Comparison of ENCODE assay signal across 20 mouse cellular contexts in genomic region chr7:99680771-99681170, GRCm38 (mm10). TPM values are rescaled to one million over a fixed set of nuclear protein-coding genes. Genes with fewer than 3 reads are reported as not detected.
DNase-seq lines count a peak whose midpoint lies in the region; ATAC-seq and TF ChIP-seq lines count a peak whose summit lies in the region.
"Had no signal": no experiment of that assay in that cellular context is flagged by ENCODE, and none has a peak within 500 bp of the region (broad histone marks: within the 10 kb centered on the region; RNA-seq: fewer than 3 reads in every experiment).

No protein-coding gene starts in this region.

- H3K27me3 ChIP-seq in heart, embryonic 12.5 days (replicated peaks), result peaks cover 15% of the 10 kb centered on the region
- no peaks in the 10 kb centered on the region for H3K27me3 ChIP-seq in intestine, postnatal 0 days (replicated peaks; ENCODE audit: control insufficient read depth, insufficient read depth, low read length)
- H3K27me3 ChIP-seq: kidney, embryonic 15.5 days; lung, embryonic 15.5 days; midbrain, embryonic 12.5 days had no signal

- H3K4me3 ChIP-seq in layer of hippocampus, adult 2 months, result no peak overlapping the region
- no peak overlapping the region for H3K4me3 ChIP-seq in brown adipose tissue, adult 24 weeks (ENCODE audit: insufficient read depth, low read depth, low read length)
- no peak overlapping the region for H3K4me3 ChIP-seq in heart, embryonic 12.5 days
- no peak overlapping the region for H3K4me3 ChIP-seq in intestine, postnatal 0 days (ENCODE audit: low read depth, low read length)
- H3K4me3 ChIP-seq: erythroblast, embryonic 14.5 days; kidney, embryonic 15.5 days; limb, embryonic 10.5 days; lung, embryonic 15.5 days; midbrain, embryonic 12.5 days had no signal

- WGBS in heart, embryonic 12.5 days, result 34% methylated on average over 5 of the region's 5 CpGs
- 60% methylated on average over 5 of the region's 5 CpGs for WGBS in intestine, postnatal 0 days

- no peak overlapping the region for H3K9ac ChIP-seq in heart, embryonic 12.5 days
- H3K9ac ChIP-seq in intestine, postnatal 0 days (ENCODE audit: low read depth, low read length), result no peak overlapping the region
- H3K9ac ChIP-seq: hindbrain, embryonic 14.5 days; kidney, embryonic 15.5 days; lung, embryonic 15.5 days; midbrain, embryonic 12.5 days had no signal

- no peak for TF ChIP-seq CTCF in layer of hippocampus, adult 2 months (conservative IDR thresholded peaks at IDR 0.05)
- TF ChIP-seq CTCF in intestine, postnatal 0 days (IDR thresholded peaks at IDR 0.05; ENCODE audit: low read depth), result no peak

- H3K27ac ChIP-seq in layer of hippocampus, adult 2 months, result 0 out of 2 replicates have a peak overlapping the region, but pooled peaks have one; percentile 57
- peak overlapping the region; percentile 90 for H3K27ac ChIP-seq in brown adipose tissue, adult 24 weeks (replicated peaks; ENCODE audit: low read depth, low read length)
- 0 out of 2 replicates have a peak overlapping the region, but pooled peaks have one; percentile 41 for H3K27ac ChIP-seq in heart, embryonic 12.5 days (ENCODE audit: poor library complexity, severe bottlenecking)
- peak overlapping the region; percentile 35; the same call in 1 of the 2 replicates for H3K27ac ChIP-seq in intestine, postnatal 0 days (ENCODE audit: low read depth, low read length)
- H3K27ac ChIP-seq: hindbrain, embryonic 14.5 days; kidney, embryonic 15.5 days; limb, embryonic 10.5 days; lung, embryonic 15.5 days; midbrain, embryonic 12.5 days had no signal

- H3K4me1 ChIP-seq in brown adipose tissue, adult 24 weeks (ENCODE audit: control insufficient read depth, insufficient read depth, insufficient read length, low read length), result peaks cover 14% of the 10 kb centered on the region
- H3K4me1 ChIP-seq in heart, embryonic 12.5 days (replicated peaks), result peaks cover 13% of the 10 kb centered on the region
- 0 out of 2 replicates have a peak, but pooled peaks cover 4% of the 10 kb centered on the region for H3K4me1 ChIP-seq in intestine, postnatal 0 days (replicated peaks; ENCODE audit: control insufficient read depth, insufficient read depth, low read length)
- H3K4me1 ChIP-seq: kidney, embryonic 15.5 days; lung, embryonic 15.5 days; midbrain, embryonic 12.5 days had no signal

- ATAC-seq in heart, embryonic 12.5 days (ENCODE audit: insufficient number of reproducible peaks, low FRiP score), result peak; percentile 63
- peak; percentile 83 for ATAC-seq in intestine, postnatal 0 days
- no peak for ATAC-seq in erythroblast, adult 5-6 weeks (replicated peaks; ENCODE audit: low FRiP score, poor library complexity, severe bottlenecking)

- H3K36me3 ChIP-seq in heart, embryonic 12.5 days, result no peaks in the 10 kb centered on the region
- H3K36me3 ChIP-seq in intestine, postnatal 0 days (ENCODE audit: control insufficient read depth, insufficient read depth), result no peaks in the 10 kb centered on the region
- H3K36me3 ChIP-seq: kidney, embryonic 15.5 days; limb, embryonic 10.5 days; lung, embryonic 15.5 days; midbrain, embryonic 12.5 days had no signal

- no peak for DNase-seq in layer of hippocampus, adult 2 months (ENCODE audit: low spot score in 2 of 2)
- DNase-seq in layer of hippocampus, adult 8-10 months (ENCODE audit: low spot score in 2 of 2), result no peak
- DNase-seq in left cerebral cortex, adult 18-20 months (ENCODE audit: low spot score in 2 of 2), result no peak
- no peak for DNase-seq in right cerebral cortex, postnatal 10 days (ENCODE audit: low spot score in 2 of 2)
- DNase-seq: cerebellum, adult 8-10 months; gastrocnemius, postnatal 25 days; right cerebral cortex, postnatal 14 days; thymus, postnatal 14 days had no signal

- no peaks in the 10 kb centered on the region for H3K9me3 ChIP-seq in heart, embryonic 12.5 days (replicated peaks)
- no peaks in the 10 kb centered on the region for H3K9me3 ChIP-seq in intestine, postnatal 0 days (ENCODE audit: control insufficient read depth)
- H3K9me3 ChIP-seq: kidney, embryonic 15.5 days; limb, embryonic 10.5 days; lung, embryonic 15.5 days; midbrain, embryonic 12.5 days had no signal

- 0 out of 2 replicates have a peak overlapping the region, but pooled peaks have one; percentile 8 for H3K4me2 ChIP-seq in heart, embryonic 12.5 days
- H3K4me2 ChIP-seq in intestine, postnatal 0 days (replicated peaks; ENCODE audit: low read depth), result no peak overlapping the region
- H3K4me2 ChIP-seq: hindbrain, embryonic 14.5 days; kidney, embryonic 15.5 days; lung, embryonic 15.5 days; midbrain, embryonic 12.5 days had no signal

RNA-seq across cellular contexts. Expression of gene Slco2b1, which starts 30.4 kb away (rescaled TPM):
- total RNA-seq in layer of hippocampus, adult 2 months (2021), result 10 to 100 TPM; 11.7 to 13.4 TPM
- total RNA-seq in layer of hippocampus, adult 8-10 months (2022), result 10 to 100 TPM; 11.6 to 32.5 (median 21.0) TPM
- polyA plus RNA-seq in brown adipose tissue, adult 24 weeks (2012; ENCODE audit: insufficient read depth, insufficient read length, missing spikeins), result 8.4 and 9.7 TPM in 2 replicates
- 0.65 and 0.77 TPM in 2 replicates for polyA plus RNA-seq in heart, embryonic 12.5 days (2016; fragmentation: Nextera tagmentation; extraction: Ambion mirVana)
- 2.2 and 3.2 TPM in 2 replicates for polyA plus RNA-seq in intestine, postnatal 0 days (2015; fragmentation: Nextera tagmentation; extraction: Ambion mirVana)
- 2.3 and 3.3 TPM in 2 replicates for total RNA-seq in erythroblast, adult 5-6 weeks (2015; ENCODE audit: low replicate concordance)
- total RNA-seq in erythroblast, adult 5-6 weeks (2017; ENCODE audit: low replicate concordance), result 1.3 and 4.6 TPM in 2 replicates
- 10 to 100 TPM; 10.1 to 11.9 TPM for total RNA-seq in left cerebral cortex, adult 18-20 months (2021)
- total RNA-seq: MEL had no signal
- polyA plus RNA-seq: erythroblast, embryonic 14.5 days had no signal

RNA-seq across cellular contexts. Expression of gene Olfr520, which starts 49.3 kb away (rescaled TPM):
- not detected for total RNA-seq in layer of hippocampus, adult 2 months (2021)
- total RNA-seq in layer of hippocampus, adult 8-10 months (2022), result under 1 TPM in 1 of 4 experiments, not detected in 3; 0.34 TPM
- not detected in 2 replicates for polyA plus RNA-seq in brown adipose tissue, adult 24 weeks (2012; ENCODE audit: insufficient read depth, insufficient read length, missing spikeins)
- polyA plus RNA-seq in heart, embryonic 12.5 days (2016; fragmentation: Nextera tagmentation; extraction: Ambion mirVana), result not detected in 2 replicates
- not detected in 2 replicates for polyA plus RNA-seq in intestine, postnatal 0 days (2015; fragmentation: Nextera tagmentation; extraction: Ambion mirVana)
- not detected in 2 replicates for total RNA-seq in erythroblast, adult 5-6 weeks (2015; ENCODE audit: low replicate concordance)
- total RNA-seq in erythroblast, adult 5-6 weeks (2017; ENCODE audit: low replicate concordance), result not detected in 2 replicates
- not detected for total RNA-seq in left cerebral cortex, adult 18-20 months (2021)
- total RNA-seq: gastrocnemius, postnatal 25 days; layer of hippocampus, postnatal 25 days; MEL had no signal
- polyA plus RNA-seq: erythroblast, embryonic 14.5 days; hindbrain, embryonic 14.5 days; kidney, embryonic 15.5 days; limb, embryonic 10.5 days; lung, embryonic 15.5 days; midbrain, embryonic 12.5 days had no signal

RNA-seq across cellular contexts. Expression of gene Tpbgl, which starts 53.9 kb away (rescaled TPM):
- total RNA-seq in layer of hippocampus, adult 2 months (2021), result 1 to 10 TPM; 4.7 to 5.1 TPM
- 1 to 10 TPM; 5.0 to 7.3 (median 6.6) TPM for total RNA-seq in layer of hippocampus, adult 8-10 months (2022)
- 4.5 TPM in 2 replicates for polyA plus RNA-seq in brown adipose tissue, adult 24 weeks (2012; ENCODE audit: insufficient read depth, insufficient read length, missing spikeins)
- polyA plus RNA-seq in heart, embryonic 12.5 days (2016; fragmentation: Nextera tagmentation; extraction: Ambion mirVana), result 1.3 and 1.5 TPM in 2 replicates
- 1.4 and 1.9 TPM in 2 replicates for polyA plus RNA-seq in intestine, postnatal 0 days (2015; fragmentation: Nextera tagmentation; extraction: Ambion mirVana)
- total RNA-seq in erythroblast, adult 5-6 weeks (2015; ENCODE audit: low replicate concordance), result not detected in 2 replicates
- total RNA-seq in erythroblast, adult 5-6 weeks (2017; ENCODE audit: low replicate concordance), result not detected in 2 replicates
- total RNA-seq in left cerebral cortex, adult 18-20 months (2021), result 1 to 10 TPM; 3.8 to 4.8 TPM
- total RNA-seq: MEL had no signal
- polyA plus RNA-seq: limb, embryonic 10.5 days had no signal

Comparison
In these comparisons a context has a peak if more than half of its experiments do, and no peak if none do; other contexts are left out.
1. H3K27ac ChIP-seq: peak in every context shown above with its lines; median percentile 90 in brown adipose tissue, adult 24 weeks; 57 in layer of hippocampus, adult 2 months; 41 in heart, embryonic 12.5 days; 35 in intestine, postnatal 0 days.
2. RNA of gene Tpbgl, which starts 53.9 kb away (total RNA-seq): 5.0 to 7.3 TPM in layer of hippocampus, adult 8-10 months, 4.7 to 5.1 TPM in layer of hippocampus, adult 2 months and 3.8 to 4.8 TPM in left cerebral cortex, adult 18-20 months; not detected in erythroblast, adult 5-6 weeks; every median in the first group is over 4 times any median in the second.